Comparison of ENCODE assay signal across 12 mouse cellular contexts in genomic region chr7:128136927-128137326, GRCm38 (mm10).
"Had no signal": no experiment of that assay in that cellular context is flagged by ENCODE, and none has a peak within 500 bp of the region (broad histone marks: within the 10 kb centered on the region; RNA-seq: fewer than 3 reads in every experiment).

No protein-coding gene starts in this region.

- DNase-seq: gastrocnemius, adult 2 months; gastrocnemius, postnatal 10 days; gastrocnemius, postnatal 25 days; heart, adult 2 months; heart, postnatal 10 days; heart, postnatal 4 days; kidney, adult 18-20 months; kidney, adult 8-10 months; kidney, postnatal 10 days; kidney, postnatal 25 days; kidney, postnatal 4 days; liver had no signal
